Mouse (Mus musculus): Measurements from ENCODE around the gene Dusp5.
A peak's percentile ranks its signal among the peaks of the same experiment; 100 is the strongest.
"Not testable (repeated sequence)": the region's sequence is repeated elsewhere in the genome, so short reads cannot be mapped to it uniquely, and the experiment has no call there.

Gene Dusp5

GRCm38 (mm10) chr19:53528752-53529454 is at the start of gene Dusp5:
Dusp5 (plus strand) TSS chr19:53529109.
- peak; percentile 98 for DNase-seq

GRCm38 (mm10) chr19:53479590-53479989 is 49.3 kb upstream of the Dusp5 start:
- no peak for DNase-seq

GRCm38 (mm10) chr19:53482093-53482492 is 46.8 kb upstream of the Dusp5 start:
- DNase-seq: no peak

- no peak for DNase-seq
These were observed 46.4 kb upstream of the Dusp5 start for GRCm38 (mm10) chr19:53482527-53482926.

GRCm38 (mm10) chr19:53483984-53484383 is 44.9 kb upstream of the Dusp5 start:
- DNase-seq: no peak

GRCm38 (mm10) chr19:53484918-53485317 is 44.0 kb upstream of the Dusp5 start:
- no peak for DNase-seq

- no peak for DNase-seq
These were observed 39.7 kb upstream of the Dusp5 start for GRCm38 (mm10) chr19:53489187-53489586.

- DNase-seq: no peak
These were observed 39.0 kb upstream of the Dusp5 start for GRCm38 (mm10) chr19:53489910-53490309.

GRCm38 (mm10) chr19:53490898-53491297 is 38.0 kb upstream of the Dusp5 start:
- no peak for DNase-seq

GRCm38 (mm10) chr19:53492528-53492927 is 36.4 kb upstream of the Dusp5 start:
- no peak for DNase-seq

GRCm38 (mm10) chr19:53493866-53494265 is 35.0 kb upstream of the Dusp5 start:
- DNase-seq: no peak

- no peak for DNase-seq
These were observed 31.0 kb upstream of the Dusp5 start for GRCm38 (mm10) chr19:53497910-53498309.

GRCm38 (mm10) chr19:53499049-53499448 is 29.9 kb upstream of the Dusp5 start:
- DNase-seq: no peak

GRCm38 (mm10) chr19:53499451-53499940 is 29.4 kb upstream of the Dusp5 start:
- no peak for DNase-seq

- peak; percentile 69 for DNase-seq
These were observed 28.5 kb upstream of the Dusp5 start for GRCm38 (mm10) chr19:53500298-53501006.

GRCm38 (mm10) chr19:53501239-53501638 is 27.7 kb upstream of the Dusp5 start:
- not testable (repeated sequence) for DNase-seq

- DNase-seq: no peak
These were observed 27.1 kb upstream of the Dusp5 start for GRCm38 (mm10) chr19:53501765-53502164.

GRCm38 (mm10) chr19:53502891-53503371 is 26.0 kb upstream of the Dusp5 start:
- DNase-seq: no peak

- no peak for DNase-seq
These were observed 24.7 kb upstream of the Dusp5 start for GRCm38 (mm10) chr19:53504181-53504580.

- no peak for DNase-seq
These were observed 23.2 kb upstream of the Dusp5 start for GRCm38 (mm10) chr19:53505728-53506127.

- DNase-seq: no peak
These were observed 21.4 kb upstream of the Dusp5 start for GRCm38 (mm10) chr19:53507497-53507896.

GRCm38 (mm10) chr19:53511244-53511934 is 17.5 kb upstream of the Dusp5 start:
- no peak for DNase-seq

- no peak for DNase-seq
These were observed 11.4 kb upstream of the Dusp5 start for GRCm38 (mm10) chr19:53517370-53518096.

Measured in kidney, postnatal 10 days (tissue).